Mouse (Mus musculus) WW6 (cell line): ENCODE results near the gene Spag17.

Experiments
- DNase-seq: peaks from one replicate; pipeline ENCODE4 v3.0.0-alpha.2; 2013; ENCODE audit warnings: low read depth, low spot score

Spag17 gene

DNA sequence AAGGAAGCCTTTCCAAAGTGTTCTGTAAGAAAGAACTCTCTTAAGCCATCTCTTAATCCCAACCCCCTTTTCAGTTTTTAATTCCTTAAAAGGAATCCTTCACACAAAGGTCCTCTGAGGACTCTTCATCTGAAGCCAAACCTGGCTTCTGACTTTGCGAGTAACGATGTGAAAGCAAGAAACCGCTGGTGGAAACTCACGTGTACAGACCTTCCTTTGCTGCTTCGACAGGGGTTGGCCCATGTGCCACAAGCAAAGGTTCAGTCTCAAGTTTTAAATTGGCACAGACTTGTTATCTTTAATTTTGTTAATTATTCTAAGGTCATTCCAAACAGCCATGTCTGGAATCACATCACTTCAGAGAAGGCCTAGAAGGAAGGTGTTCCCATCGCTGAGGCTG, 79.1 kb downstream of the Spag17 start:
- DNase-seq: no peak

DNA sequence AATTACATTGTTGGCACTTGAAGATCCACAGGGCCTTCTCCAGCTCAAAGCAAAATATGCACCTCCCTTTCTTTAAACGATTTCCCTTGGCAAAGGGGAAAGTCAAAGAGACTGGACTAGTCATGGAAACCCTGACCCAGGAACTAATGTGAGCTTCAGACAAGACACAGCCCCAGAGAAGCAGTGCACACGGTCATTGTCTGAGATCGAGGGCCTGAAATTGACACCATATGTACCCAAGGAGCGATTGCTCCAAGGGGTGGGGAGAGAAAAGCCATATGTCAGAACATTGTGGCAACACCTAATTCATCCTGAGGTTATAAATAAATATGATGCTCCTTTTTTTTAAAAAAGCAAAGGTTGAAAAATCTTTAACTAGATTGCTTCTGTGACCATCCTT, 80.7 kb downstream of the Spag17 start:
- no peak for DNase-seq

DNA sequence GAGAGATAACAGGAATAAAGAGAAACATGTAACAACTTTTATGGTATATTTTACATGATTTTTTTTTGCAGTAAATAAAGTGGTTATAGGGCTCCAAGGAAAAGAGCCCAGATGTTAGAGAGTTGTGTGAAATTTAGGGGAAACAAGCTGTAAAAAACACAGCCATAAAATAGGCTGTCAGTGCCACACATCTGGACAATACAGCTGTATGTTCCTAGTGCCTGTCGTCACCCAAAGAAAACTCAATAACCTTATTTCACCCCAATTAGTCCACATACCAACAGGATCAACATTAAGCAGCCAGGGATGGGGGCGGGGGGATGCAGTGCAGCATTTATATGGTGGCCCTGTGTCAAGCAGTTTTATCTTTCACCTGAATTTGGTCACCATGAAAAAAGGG, 81.1 kb downstream of the Spag17 start:
- DNase-seq: no peak

DNA sequence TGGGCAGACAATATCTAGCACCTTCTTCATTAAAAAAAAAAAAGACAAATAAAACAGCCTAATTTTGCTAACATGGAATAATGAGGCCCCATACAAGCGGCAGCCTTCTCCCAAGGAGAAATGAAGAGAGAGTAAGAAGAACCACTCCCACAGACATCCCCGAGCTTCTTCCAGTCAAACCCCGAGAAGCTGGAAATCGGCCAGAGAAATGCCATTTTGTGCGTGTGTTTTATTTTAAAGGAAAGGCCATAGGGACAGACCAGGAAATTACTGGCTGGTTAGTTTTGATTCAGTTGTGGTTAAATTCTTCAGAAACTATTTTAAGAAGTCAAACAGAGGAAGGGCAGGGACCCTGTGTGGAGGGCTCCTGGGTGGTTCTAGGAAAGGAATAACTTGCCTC, 85.6 kb downstream of the Spag17 start:
- DNase-seq: no peak

DNA sequence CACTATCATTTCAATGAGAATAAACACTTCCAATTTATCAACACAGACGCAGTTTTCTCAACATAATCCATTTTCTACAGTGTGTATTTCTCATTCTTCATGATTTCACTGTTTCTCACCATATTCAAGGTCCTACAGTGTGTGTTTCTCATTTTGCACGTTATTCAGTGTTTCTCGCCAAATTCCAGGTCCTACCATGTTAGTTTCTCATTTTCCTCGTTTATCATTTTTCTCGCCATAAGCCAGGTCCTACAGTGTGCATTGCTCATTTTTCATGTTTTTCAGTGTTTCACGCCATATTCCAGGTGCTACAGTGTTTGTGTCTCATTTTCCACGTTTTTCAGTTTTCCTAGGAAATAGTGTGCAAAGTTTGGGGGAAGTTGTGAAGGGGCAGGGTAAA, 95.8 kb downstream of the Spag17 start:
- DNase-seq: peak; percentile 1

DNA sequence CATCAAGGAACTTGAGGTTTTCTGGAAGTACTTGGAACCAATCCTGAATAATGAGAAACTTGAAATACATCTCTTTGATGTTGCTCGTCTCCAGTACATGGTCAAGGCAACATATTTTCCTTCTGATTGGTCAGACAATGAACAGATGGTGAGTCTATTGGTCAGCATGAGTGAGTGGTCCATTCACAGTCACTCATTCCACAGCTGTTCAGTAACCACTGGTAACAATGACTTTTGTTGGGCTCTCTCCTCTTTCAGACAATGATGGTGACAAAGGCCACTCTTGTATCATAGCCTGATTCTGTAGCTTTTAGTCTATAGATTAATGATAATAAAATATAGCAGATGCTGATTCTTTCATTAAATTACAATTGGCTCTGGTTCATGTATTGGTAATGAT, 119.5 kb downstream of the Spag17 start:
- no peak for DNase-seq

DNA sequence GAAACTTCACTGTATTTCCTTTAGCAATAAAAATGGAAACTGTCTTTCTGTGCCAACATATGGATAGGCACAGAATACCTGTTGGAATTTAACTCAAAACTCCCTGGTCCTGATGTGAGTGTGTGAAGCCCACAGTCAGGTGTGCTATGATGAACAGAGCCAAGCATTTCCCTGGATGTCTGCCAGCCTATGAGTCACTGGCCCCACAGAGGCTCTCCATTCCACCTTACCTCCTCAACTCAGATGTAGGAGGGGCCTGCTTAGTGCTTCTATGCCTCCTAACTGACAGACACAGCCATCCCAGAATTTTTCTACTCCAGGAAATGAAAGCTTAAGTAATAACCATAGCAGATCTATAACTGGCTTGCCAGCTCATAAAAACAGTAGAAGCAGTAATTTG, 124.6 kb downstream of the Spag17 start:
- no peak for DNase-seq

DNA sequence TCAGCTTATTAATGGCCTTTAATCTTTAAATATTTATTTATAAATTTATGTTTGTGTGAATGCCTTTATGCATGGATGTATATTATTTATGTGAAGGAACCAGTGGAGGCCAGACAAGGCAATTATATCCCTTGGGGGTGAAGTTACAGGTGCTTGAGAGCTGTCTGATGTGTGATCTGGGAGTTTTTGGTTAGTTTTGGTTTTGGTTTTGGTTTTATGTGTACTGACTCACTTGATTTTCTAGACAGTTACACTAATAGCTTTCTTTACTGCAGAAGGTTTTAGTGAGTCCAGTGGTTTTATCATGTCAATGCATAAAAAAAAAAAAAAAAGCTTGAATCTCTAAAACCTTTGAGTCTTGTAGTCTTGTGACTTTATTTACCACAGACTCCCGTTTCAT, 128.9 kb downstream of the Spag17 start:
- DNase-seq: no peak

DNA sequence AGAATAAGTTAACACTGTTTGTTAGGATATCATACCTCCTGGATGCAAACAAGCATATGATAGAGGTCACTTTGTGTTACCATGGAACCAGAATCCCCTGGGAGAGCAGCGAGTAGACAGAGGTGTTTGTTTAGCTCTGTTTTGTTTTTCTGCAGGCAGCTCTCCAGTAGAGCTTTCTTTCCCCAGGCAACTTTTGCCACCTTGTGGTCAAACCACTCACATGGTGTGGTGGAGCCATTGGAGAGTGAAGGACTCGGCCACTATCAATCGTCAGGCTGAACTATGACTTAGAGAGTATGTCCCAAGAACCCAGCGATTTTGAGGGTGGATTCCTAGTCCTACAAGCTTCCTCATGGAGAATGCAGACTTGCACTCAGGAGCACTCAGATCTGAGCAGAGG, 146.1 kb downstream of the Spag17 start:
- DNase-seq: no peak

DNA sequence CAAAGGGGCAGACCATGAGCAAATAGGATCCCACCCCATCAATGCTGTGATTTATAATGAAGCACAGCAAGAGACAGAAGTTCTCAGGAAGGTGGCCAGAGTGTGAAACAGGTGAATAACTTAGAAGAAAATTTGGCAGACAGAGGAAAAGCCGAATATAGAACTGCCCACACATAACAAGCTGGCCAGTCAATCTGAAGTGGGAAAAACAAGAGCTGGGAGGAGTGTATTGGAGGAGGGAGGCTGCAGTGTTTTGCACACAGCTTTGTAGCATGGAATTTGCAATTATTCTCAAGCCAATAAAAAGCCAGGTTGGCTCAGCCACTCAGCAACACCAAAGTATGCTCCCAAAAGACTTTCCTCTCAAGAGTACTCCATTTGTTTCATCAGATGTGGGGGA, 147.8 kb downstream of the Spag17 start:
- no peak for DNase-seq

DNA sequence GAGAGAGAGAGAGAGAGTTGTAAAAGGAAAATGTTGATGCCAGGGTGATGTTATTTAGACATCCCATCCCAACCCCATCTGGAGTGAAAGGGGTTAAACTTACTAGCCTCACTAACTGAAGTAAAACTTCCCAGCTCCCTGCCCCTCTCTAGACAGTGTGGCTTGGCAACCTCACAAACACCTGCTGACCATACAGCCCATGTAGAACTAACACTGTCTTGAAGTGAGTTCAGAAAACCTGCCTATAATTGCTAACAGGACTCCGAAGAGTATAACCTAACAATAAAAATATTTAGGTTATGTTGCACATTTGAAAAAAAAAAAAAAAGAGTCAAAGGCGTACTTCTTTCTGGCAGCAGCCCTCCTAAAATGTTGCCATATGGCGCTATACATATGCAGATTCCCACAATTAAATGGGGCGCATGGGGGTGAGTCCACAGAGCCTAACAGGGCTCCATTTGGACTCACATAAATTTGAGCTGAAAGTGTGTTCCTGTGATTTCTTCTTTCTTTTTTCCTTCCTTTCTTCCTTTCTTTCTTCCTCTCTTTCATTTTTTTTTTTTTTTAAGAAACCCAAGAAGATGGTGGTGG, 149.3 kb downstream of the Spag17 start:
- no peak for DNase-seq

DNA sequence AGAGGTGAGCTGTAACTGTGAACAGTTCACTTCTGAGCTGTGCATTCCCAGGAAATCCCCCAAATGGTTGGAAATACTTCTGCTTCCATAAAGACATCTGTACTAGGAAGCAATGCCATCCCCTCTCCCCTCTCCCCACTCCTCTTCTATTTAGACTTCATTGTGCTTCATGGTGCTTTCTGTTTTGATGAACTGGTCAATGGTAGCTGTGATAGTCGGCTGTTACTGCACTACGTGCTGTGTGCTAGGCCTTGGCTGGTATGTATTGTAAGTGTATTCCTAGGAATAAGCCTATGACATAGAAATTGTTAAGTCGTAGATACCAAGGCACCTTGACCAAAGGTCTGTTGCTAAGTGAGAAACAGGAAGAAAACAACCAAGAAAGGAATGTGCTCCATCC, 149.9 kb downstream of the Spag17 start:
- DNase-seq: no peak

DNA sequence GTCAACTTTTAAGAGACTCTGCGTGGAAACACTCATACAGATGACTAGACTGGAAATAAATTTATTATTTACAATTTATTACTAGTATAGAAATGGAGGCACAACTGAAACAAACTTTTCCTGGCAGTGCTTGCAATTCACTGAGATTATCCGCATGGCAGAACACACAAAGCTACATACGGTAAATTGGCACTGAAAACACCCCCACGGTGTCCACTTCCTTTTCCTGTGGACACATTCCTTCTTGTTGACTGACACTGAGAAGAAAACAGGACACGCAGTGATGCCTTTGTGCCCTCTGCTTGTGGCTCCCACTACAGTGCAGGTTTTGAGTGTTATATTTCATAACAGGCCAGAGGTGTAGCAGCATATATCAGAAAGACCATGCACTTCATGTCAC, 151.6 kb downstream of the Spag17 start:
- no peak for DNase-seq

DNA sequence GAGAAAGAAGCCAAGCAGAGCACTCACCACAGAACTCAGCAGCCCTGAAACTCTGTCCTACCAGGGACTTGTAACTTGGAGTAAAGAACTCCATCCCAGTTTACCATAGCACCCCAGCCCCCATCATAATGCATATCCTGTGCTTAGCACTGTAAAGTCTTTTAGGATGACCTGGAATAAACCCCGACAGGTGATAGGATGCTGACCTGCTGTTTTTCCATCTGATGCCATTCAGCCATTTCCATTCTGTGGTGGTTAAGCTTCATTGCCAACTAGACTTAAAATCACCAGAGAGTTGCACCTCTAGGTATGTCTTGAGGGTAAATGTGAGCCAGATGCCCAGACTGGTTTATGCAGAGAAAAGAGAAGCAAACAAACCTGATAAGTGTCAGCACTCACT, 189.2 kb downstream of the Spag17 start:
- no peak for DNase-seq

DNA sequence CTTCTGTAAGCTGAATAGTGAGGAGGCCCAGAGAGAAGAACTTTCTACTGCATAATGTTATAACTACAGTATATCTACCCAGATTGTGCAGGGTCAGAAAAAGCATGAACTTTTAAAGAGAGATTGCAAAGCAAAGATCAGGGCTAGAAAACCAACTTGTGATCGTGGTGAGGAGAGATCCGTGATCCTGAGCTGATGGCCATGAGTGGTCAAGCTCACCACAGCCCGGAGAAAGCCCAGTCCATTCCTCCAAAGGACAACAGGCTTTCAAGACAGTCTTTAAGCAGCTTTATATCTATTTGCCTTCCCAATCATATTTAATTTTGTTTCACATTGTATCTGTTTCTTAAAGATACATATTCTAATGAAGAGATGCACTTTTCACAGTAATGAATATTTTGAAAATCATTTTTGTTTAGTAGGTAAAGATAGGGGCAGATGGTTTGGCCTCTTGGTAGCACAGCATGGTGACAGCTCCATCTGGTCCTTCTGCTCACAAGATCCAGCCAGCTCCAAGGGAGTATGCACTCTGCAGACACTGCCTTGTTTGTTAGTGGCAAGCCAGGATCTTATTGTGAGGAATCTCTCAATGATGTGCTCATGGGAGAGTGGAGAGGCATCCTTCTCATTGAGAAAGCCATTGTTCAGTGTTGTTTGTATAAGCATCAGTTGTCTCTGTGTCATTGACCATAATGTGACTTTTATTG, 217.3 kb downstream of the Spag17 start:
- no peak for DNase-seq

DNA sequence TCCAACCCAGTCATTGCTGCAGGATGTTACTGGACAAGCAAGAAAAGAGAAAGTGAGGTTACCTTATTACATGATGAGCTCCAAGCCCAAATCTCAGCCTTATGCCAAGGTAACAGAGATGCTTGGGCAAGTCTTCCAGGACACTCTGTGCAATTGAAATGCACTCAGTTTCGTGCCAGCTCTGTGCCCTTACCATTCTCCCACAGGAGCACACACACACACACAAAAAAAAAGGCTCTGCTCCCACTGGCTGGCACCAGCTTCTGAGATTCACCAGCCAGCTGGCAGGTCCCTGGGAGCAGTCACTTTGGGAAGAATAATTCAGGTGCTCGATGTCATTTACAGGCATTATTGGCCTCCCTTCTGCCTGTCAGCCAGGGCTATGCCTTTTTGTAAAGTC, 221.5 kb downstream of the Spag17 start:
- DNase-seq: no peak

DNA sequence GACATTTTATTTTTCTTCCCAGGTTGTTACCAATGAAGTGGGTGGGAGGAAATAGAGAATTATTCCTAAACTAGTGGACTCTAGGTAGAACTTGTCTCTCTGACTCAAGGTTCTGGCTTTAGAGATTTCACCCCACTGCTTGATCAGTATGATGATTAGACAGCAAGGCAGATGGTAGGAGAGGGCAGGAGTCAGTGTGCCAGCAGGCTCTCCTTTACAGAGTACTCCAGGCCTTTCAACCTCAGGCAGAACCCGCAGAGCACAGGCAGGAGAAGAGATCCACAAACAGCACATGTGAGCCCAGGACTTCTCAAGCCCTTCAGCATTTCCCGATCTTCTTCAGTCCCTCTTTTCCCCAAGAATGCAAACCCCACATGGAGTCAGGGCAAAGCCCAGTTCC, 233.5 kb downstream of the Spag17 start:
- DNase-seq: no peak

DNA sequence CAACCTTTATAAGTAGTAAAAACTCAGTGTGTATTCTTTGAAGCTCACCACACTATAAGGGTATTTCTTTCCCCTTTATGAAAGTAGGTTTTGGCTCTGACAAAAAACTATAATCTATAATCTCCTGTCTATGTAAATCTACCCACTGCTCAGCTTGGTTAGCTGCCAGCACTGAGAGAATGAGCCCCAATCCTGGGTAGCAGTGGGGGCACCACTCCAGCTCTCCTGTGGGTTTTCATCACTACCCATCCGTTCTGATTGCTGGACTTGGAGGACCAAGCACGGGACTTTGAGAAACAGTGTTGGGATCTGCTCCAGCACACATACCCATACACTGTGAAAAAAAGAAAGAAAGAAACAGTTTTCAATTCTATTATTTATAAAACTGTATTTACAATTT, 236.8 kb downstream of the Spag17 start:
- DNase-seq: no peak

DNA sequence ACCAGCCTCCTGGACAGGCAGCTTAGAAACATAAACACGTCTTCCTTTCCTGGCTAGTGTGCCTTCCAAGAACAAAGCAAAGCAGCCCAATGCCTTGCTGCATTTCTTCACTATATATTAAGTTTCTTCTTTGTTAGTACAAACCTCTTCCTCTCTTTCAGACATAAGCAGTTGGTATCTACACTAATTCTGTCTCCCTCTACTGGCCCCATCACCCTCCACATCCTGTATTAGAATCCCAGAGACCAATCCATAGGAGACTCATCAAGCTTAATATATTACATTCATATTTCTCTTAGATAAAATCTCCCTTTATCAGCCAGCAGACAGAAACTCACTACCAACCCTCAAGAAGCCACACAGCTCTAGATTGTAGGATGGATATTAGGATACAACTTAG, 237.2 kb downstream of the Spag17 start:
- no peak for DNase-seq

DNA sequence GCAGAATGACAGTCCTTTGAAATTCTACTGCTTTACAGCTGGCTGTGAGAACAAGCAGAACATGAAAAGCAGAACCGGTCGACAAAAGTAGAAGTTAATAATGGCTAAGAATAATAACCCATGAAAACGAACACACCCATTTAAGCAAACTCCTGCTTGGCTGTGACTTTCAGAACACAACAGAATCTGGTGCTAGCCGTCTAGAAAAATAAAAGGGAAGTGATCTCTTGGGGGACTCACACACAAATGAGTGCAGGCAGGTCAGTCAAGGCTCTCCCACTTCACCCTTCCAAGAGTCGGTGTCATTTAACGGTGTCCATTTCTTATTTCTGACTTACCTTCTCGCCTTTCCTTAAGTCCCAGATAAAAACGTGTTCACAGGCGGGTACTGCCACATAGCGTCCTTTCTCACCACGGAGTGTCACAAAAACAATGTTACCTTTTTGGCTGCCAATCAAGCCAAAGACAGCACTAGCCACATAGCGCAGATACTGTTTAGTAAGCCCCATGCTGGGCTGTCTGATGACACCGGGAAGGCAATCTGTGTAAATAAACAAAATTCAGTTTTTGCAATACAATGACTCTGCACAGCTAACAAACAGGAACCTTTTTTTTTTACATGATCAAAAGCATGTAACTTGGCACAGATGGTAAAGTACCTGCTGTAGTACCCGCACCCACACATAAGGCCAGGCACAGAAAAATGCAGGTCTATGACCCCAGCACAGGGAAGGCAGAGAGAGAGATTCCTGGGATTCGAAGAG, 275.7 kb downstream of the Spag17 start:
- no peak for DNase-seq

DNA sequence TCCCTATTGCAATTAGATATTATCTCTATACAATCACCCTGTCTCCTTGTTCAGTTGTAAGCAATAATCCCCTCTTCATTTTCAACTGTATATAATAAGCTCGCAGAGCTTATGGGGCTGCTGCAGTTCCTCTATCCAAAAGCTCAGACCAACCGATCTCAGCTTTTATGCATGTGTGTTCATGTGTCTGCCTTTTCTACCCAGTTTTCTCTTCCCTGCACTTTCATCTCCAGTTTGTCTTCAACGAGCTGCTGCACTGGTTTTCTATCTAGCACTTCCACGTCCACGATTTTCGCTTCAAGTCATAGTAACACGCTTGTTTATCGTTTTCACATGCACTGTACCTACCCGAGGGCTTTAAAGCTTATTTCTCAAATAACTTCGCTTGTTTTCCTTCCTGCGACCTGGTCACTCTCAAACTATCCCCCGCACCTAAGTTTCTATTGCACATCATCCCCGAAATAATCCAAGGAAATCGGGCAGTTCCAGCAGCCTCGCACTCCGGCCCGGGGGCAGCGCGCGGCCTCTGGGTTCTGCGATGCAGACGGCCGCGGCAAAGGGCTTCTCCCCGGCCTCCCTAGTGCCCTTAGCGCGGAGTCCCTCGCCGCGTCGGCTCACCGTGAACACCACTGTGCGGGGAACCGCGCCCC, 276.6 kb downstream of the Spag17 start:
- DNase-seq: no peak

DNA sequence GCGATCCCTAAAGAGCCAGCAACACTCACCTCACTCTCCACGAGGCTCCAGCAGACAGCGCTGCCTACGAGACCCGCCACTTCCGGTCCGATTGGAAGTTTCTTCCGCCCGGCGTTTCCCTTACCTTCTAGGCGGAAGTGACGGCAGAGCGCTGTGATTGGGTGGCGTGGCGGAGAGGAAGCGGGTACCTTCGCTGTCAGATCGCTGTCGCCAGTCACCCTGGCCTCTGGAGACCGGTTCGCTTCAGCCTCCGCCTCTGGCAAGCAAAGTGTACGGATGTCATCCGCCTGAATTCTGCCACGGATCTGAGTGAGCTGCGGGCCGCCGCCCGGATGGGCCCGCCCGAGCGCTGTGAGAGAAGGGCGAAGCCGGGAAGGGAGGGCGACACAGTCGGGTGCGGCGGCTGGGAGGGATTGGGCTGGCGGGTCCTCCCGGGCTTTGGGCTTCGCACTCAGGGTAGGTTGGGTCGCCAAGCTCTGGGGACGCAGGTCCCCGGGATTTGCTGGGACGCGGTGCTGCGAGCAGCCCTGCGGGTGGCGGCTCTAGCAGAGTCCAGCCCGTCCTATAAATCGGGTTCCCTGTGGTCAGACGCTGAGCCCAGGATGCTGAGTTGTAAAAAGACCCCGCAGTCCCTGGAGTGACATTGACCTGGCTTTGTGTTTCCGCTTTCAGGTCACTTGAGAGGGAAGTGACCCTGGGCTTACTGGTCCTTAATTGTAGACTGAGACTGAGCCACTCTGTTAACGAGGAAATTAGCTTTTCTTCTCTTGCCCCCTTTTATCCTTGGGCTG, 277.3 kb downstream of the Spag17 start, which contains the start of the genes Gdap2 and Wdr3:
TSS of gene Gdap2 (plus strand) at position 67 of the 791 bp plus-strand sequence.
TSS of gene Wdr3 (minus strand) at position 93 of the 791 bp plus-strand sequence.
- peak; percentile 74 for DNase-seq
